Mouse (Mus musculus) liver, adult 2 months (tissue): ENCODE results near the gene Hoxc4.

Experiments used
- CTCF ChIP-seq: fragments of 200-500 bp; IDR thresholded peaks from 2 replicates; pipeline ENCODE4 v1.5.1; 2011; ENCODE audit warnings: low read depth, low read length, control low read depth
- POLR2A ChIP-seq: fragments of 200-500 bp; IDR thresholded peaks from 2 replicates; pipeline ENCODE4 v1.6.1; 2011; ENCODE audit warnings: low read length, control low read depth; ENCODE audit not compliant: insufficient read depth; ENCODE audit errors: extremely low read depth

- TF ChIP-seq CTCF (no peak), POLR2A (no peak)
Observed at GRCm38 (mm10) chr15:102991782-102992181, 27.0 kb upstream of the Hoxc4 start.
